Mouse (Mus musculus) cerebellum, postnatal 14 days (tissue): ENCODE data around the gene Rab1b.
A peak's percentile ranks its signal among the peaks of the same experiment; 100 is the strongest.
"Not testable (repeated sequence)": the region's sequence is repeated elsewhere in the genome, so short reads cannot be mapped to it uniquely, and the experiment has no call there.

Experiments used
- DNase-seq, 2 experiments: peaks; one replicate each; pipeline ENCODE4 v3.0.0; 2021; ENCODE audit warnings: mixed read lengths in 2 of 2

Rab1b gene

GRCm38 (mm10) chr19:5097521-5098362 is 9.1 kb downstream of the Rab1b start:
- peak in 1 of 2 experiments; percentile 49 for DNase-seq

- peak in 1 of 2 experiments; percentile 72 for DNase-seq
Measured at GRCm38 (mm10) chr19:5095887-5096474, 10.9 kb downstream of the Rab1b start.

- DNase-seq: peak in 1 of 2 experiments; percentile 54
Measured at GRCm38 (mm10) chr19:5094746-5095417, 12.0 kb downstream of the Rab1b start.

GRCm38 (mm10) chr19:5094243-5094632 is 12.6 kb downstream of the Rab1b start:
- peak; percentile 99 to 100 for DNase-seq

DNA sequence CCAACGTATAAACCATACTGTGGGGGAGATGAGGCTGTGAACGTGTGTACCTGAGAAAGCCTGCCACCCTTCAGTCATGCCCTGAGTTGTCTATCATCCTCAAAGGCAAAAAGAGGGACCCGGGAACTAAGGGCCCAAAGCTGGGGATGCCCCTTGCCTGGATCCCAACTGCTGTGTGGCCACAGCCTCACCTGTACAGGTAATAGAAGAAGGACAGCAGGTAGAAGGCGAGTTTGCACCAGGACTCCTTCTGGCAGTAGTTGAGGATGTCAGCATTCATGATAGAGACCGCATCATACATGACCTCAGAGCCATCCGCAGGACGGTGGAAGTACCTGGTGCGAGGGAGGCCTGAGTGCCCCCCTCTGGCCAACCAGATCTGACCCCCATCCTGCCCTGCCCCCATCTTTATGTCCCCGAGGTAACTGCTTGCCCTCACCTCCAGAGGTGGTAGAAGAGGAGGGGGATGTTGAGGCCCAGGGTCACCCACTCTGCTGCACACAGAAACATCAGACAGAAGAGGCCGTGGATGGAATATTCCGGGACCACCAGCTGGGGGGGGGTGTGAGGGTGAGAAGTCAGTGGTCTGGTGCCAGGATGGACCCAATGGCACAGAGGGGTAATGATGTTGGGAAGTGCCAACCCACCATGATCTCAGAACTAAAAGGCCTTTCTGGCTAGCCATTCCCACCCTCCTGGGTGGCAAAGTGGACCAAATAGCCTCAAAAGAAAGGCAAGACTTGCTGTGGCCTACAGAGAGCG is 13.2 kb downstream of the Rab1b start:
- DNase-seq: peak; percentile 48 to 59

- peak in 1 of 2 experiments; percentile 34 for DNase-seq
Measured at GRCm38 (mm10) chr19:5092083-5092482, 14.8 kb downstream of the Rab1b start.

DNA sequence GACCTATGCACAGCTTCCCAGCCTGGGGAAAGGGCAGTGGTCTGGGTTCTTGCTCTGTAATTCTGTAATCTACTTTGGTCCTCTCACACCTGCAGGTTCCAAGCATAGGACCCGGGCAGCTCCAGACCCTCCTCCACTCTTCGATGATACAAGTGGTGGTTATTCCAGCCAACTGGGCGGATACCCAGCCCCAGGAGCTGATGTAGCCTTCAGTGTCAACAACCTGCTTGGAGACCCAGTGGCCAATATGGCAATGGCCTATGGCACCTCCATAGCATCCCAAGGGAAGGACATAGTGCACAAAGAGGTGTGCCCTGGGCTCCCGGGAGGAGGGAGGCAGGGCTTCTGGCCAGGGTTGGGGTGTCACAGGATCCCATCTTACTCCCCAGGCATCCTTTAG is 17.5 kb downstream of the Rab1b start:
- DNase-seq: no peak

DNA sequence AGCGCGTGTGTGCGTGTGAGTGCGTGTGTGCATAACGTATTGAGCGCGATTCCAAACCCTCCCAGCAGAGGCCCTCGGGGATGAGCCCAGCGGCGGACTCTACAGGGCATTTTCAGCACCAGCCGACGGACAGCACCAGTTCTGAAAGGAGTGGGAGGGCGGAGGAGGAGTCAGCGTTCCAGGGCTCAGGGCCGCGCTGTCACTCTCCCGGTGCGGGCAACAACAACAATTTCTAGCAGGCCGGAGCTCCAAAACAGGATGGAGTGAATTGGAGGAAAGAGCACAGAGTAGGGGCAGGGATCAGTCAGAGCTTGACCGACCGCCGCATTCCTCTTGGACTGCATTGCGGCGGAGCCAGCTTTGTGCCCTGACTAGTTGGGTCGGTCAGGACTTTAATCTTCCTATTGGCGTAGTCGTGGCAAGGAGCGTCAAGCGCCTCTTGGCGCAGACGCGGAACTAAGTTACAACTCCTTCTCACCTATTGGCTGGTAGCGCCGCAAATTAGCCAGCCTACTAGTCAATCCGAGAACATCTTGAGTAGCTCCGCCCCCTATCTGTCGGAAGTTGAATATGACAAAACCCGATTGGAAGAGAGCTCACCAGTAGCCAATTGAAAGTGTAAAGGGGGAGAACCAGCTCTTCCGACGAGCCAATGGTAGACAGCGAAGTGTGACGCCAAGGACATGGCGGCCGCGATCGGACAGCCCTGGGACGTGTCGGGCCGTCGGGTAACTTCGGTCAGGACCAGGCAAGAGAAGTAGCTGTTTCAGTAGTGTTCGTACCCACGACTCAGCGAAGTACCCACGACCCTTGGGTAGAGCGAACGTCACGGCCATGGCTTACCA is 18.8 kb downstream of the Rab1b start, which contains the start of gene Yif1a:
TSS of gene Yif1a (plus strand) at position 655 of the 845 bp plus-strand sequence.
- DNase-seq: peak; percentile 93 to 95

DNA sequence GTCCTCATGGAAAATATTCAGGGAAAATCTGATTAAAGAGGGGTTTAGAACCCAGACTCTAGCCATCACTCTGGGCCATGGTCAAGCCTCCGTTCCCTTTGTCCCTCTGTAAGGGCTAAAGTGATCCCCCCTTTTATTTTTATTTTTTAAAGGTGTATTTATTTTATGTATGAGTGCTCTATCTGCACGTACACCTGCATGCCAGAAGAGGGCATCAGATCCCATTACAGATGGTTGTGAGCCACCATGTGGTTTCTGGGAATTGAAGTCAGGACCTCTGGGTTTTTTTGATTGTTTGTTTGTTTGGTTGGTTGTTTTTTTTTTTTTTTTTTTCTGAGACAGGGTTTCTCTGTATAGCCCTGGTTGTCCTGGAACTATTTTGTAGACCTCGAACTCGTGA is 20.3 kb downstream of the Rab1b start:
- DNase-seq: not testable (repeated sequence)

- peak; percentile 70 to 75 for DNase-seq
Measured at GRCm38 (mm10) chr19:5085145-5085863, 21.6 kb downstream of the Rab1b start, which contains the start of gene Tmem151a. Gene Tmem151a, minus strand, starts transcription at chr19:5085531.

DNA sequence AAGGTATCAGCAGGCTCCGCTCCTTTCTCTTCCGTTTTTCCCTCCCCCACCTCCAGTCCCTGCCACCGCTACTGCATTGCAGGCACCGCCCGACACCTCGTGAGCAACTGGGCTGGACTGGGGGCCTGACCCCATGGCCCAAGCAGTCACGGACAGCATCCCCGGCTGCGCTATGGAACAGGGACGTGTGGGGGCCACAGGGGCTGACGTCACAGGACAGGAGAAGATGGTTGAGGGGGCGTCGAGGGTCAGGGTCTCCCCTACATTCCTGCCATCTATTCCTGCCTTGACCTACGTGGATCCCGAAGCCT is 22.1 kb downstream of the Rab1b start:
- peak in 1 of 2 experiments; percentile 50 for DNase-seq

DNA sequence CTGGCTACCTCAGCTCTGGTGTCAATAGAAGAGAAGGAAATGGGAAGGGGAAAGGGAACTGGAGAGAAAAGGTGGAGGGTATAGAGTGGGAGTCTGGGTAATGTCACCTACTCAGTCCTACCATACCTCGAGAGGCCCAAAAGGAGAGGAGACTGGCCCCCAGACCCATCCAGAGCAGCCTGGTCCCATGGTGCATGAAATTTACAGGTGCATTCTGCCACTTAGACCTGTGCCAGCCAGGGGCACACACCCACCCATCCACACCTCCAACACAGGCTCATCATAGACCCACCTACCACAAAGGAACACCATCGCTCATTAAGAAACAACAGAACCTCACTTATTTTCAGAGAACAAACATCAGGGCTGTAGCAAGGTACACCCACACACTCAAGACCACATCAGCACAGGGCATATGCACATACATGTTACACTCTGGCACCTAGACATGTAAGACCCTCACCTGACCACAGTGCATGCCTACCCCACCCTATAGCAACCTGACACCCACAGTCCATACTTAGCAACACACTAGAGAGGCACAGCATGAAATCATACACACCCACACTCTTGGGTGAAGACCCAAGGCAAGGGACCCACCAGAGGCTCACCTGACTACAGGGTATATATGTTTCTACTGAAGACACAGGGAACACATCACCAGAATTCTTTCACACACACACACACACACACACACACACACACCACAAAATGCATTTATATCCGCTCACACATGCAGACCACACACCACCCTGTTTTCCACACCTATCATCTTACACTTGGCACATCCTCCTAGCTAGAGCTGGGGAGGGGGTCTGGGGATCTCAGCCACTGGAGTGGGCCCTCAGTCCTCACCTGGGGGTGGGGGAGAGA is 22.7 kb downstream of the Rab1b start:
- DNase-seq: no peak

- no peak for DNase-seq
Measured at GRCm38 (mm10) chr19:5082596-5082995, 24.3 kb downstream of the Rab1b start.

- DNase-seq: no peak
Measured at GRCm38 (mm10) chr19:5082005-5082404, 24.9 kb downstream of the Rab1b start.

GRCm38 (mm10) chr19:5079279-5079678 is 27.6 kb downstream of the Rab1b start:
- DNase-seq: no peak

DNA sequence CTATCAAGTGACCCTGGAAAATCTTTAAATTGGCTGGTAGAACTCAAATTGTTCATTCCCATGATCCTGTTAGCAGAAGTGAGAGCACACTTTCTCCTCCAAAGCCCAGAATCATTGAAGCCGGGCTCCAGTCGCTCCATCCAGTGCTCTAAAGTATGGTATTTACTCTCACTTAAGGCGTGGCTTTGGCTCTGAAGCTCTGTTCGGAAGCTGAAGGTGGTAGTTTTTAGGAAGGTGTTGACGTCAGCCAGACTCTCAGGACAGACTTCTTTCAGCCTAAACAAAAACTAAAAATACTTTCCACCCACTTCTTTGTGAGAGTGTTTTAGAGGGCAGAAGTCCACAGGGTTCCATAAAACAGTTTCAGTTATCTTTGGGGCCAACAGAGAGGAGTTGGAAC is 33.4 kb downstream of the Rab1b start:
- no peak for DNase-seq

DNA sequence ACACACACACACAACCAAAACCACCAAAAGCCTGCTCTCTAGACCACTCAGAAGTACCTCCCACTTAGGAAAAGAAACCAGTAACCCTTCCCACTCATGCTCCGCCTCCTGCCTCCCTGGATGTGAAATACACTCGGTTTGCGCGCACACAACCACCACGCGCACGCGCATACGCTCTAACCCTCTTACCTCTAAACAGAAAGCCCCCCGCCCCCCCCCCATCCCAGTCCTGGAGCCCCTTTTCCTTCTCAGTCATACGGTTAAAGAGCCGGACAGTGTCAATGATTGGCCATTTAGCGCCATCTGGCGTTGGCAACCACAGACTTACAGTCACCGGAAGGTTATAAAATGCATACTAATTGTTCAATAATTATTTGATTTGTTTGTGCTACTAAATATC is 33.8 kb downstream of the Rab1b start:
- peak; percentile 74 to 82 for DNase-seq

- DNase-seq: no peak
Measured at GRCm38 (mm10) chr19:5072389-5073019, 34.4 kb downstream of the Rab1b start.

DNA sequence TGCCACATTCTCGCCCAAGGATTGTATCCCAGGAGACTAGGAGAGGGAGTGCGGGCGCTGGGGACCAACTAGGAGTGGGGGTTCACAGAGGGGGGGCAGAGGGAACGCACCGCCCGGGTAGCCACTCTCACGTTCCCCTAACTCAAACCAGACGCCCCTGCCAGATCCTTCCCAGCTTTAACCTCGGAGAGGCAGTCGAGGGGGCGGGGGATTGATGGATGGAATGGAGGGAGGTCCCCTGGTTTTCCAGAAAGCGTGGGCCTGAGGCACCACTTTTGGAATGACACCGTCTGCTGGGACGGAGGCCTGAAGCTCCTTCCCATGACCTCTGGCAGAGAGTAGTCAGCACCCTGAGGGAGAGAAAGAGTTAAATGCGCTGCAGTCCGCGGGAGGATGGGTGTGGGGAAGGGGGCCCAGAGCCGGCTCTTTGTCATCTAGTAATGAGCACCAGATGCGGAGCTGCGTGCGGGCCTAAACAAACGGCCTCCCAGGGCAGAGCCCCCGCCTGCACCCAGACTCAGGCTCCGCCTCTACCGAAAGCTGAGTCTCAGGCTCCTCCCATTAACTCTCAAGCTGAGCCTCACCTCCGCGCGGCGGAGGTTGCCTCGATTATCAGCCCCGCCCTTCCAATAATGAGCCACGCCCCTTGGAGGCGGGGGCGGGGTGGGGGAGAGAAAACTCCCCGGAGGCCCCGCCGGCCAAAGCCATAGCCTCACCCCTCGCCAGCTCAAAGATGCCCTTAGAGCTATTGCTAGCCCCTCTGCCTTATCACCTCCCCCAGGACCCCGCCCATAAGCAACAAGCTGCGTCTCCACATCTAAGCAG is 35.1 kb downstream of the Rab1b start:
- DNase-seq: peak in 1 of 2 experiments; percentile 39
